Mouse (Mus musculus) hematopoietic stem cell, adult 5-6 weeks (primary cell): ENCODE results near the gene Rptor. TPM values are rescaled to one million over a fixed set of nuclear protein-coding genes. Genes with fewer than 3 reads are reported as not detected.

Experiments used
- ATAC-seq, 2 experiments: fragments of 125-278 bp in 1 of 2; replicated peaks in 1 of 2; 2 replicates each; pipeline ENCODE4 v1.8.0; 2016 to 2017; ENCODE audit warnings: inconsistent platforms in 2 of 2, mild to moderate bottlenecking in 2 of 2, moderate number of reproducible peaks in 2 of 2, low read depth in 1 of 2, moderate TSS enrichment in 1 of 2; ENCODE audit not compliant: low FRiP score in 2 of 2, poor library complexity in 2 of 2, severe bottlenecking in 2 of 2, insufficient read depth in 1 of 2, low TSS enrichment in 1 of 2
- total RNA-seq: library from RNA; stranded (forward); fragments of 172-1452, 232-1000 nt; gene quantifications from 2 replicates; pipeline ENCODE4 v1.2.3, GENCODE M21; 2017

Rptor gene
- total RNA-seq, 1 experiment from 2014 or later = 21.8 TPM

- ATAC-seq = peak; percentile 12 to 35; a peak in 2 of 4 replicates
Measured at GRCm38 (mm10) chr11:119933819-119934583, 331.3 kb downstream of the Rptor start.

- no peak for ATAC-seq
Measured at GRCm38 (mm10) chr11:119934773-119935172, 332.1 kb downstream of the Rptor start.

DNA sequence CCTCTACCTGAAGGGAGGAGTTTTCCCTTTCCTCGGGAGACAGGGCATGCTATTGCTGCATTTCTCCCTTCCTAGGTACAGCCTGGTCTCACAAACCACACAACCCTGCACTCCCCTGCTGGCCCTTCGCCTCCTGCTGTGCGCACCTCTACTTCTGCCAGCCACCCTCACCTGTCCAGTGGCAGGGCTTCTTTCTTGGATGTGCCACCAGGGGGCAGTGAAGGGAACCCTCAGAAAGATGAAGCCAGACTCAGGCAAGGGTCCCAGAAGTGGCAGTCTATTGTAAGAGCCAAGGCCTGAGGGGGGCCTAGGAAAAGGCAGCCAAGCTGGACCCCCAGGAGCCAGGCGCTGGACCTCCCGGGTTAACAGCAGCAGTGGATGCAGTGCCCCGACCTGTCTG is 332.8 kb downstream of the Rptor start:
- ATAC-seq = no peak

GRCm38 (mm10) chr11:119936456-119936855 is 333.8 kb downstream of the Rptor start:
- ATAC-seq = no peak

- ATAC-seq = no peak
Measured at GRCm38 (mm10) chr11:119937216-119937615, 334.5 kb downstream of the Rptor start.

GRCm38 (mm10) chr11:119937772-119938502 is 335.2 kb downstream of the Rptor start:
- no peak for ATAC-seq

GRCm38 (mm10) chr11:119939073-119939710 is 336.5 kb downstream of the Rptor start:
- ATAC-seq = no peak

DNA sequence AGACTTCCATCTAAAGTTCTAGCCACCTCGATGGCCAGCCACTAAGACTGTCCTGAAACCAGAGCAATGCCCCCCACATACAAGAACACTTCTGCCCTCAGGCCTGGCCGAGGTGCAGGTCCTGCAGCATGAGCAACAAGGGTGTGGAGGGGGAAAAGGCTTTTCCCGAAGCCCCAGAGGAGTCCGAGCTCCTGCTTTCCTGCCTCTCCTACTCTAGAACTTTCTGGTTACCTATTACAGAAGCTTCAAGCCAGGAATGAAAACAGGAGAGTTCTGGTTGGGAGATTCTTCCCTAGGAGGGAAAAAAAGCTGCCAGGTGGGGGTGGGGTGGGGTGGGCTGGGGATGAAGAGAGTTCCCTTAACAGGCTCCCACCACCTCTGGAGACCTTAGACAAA is 337.0 kb downstream of the Rptor start:
- no peak for ATAC-seq

DNA sequence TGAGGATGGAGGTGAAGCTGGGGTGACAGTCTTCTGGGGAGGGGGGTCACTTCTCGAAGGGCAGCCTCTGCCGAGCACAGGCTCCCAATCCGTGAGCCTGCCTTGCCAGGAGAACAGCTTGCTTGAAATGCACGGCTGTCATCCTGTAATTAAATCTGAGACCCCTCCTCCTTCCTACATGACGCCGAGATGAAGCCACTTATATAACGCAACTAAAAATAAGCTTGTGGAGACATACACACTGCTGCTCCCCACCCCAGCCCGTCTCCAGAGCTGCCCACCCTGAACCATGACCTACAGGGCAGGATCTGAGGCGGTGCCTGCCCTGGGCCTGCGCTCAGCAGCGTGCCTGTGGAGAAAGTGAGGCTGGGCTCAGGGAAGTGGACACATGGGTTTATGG is 337.4 kb downstream of the Rptor start:
- no peak for ATAC-seq

DNA sequence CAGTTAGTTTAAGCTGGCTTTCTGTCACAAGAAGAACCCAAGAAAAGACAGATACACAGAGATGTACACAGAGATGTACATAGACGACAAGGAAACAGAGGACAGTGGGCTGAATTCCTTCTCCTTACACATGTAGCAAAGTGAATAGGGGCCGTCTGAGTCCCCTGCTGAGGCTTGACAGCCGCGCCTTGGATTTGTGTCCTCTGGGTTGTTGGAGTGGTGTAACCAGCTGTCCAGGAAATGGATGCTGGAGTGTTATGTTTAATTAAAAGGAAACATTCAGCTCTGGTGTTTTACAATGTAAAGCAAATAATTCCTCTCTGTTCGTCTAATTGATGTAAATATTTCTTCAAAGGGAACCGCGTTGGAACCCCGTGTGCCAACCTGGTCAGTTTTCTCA is 339.1 kb downstream of the Rptor start:
- no peak for ATAC-seq

GRCm38 (mm10) chr11:119942201-119942726 is 339.6 kb downstream of the Rptor start:
- 0 out of 4 replicates have a peak, but pooled peaks of 1 of the 2 experiments have one; percentile 0 for ATAC-seq

GRCm38 (mm10) chr11:119942727-119943427 is 340.2 kb downstream of the Rptor start, which contains the start of gene Baiap2:
Gene Baiap2, plus strand, starts transcription at chr11:119942763.
- peak; percentile 88 to 90 for ATAC-seq

DNA sequence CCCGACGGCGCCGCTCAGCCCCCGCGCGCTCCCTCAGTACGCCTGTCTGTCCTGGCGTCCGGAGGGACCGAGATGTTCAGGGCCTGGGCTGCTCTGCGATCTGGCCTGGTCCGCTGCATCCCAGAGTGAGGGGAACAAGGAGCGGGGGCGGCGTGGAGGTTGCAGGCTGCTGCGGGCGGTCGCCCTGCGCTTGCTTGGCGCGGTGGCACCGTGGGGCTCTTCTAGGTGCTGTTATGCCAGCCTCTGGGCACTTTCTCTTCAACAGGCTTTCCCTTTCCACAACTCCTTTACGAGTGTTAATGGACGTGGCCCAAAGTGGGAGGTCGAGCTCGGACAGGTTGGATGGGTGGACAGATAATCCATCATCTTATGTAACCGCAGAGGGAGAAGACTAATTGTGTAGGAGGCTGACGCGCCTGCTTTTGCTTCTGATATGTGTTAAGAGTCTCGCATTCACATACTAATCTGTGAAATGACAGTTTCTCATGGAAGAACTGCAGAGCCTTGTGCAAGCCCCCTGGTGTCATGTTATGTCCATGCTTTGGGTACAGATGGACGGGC is 340.8 kb downstream of the Rptor start:
- ATAC-seq = 0 out of 4 replicates have a peak, but pooled peaks of 1 of the 2 experiments have one; percentile 4

- no peak for ATAC-seq
Measured at GRCm38 (mm10) chr11:119945343-119945742, 342.6 kb downstream of the Rptor start.

DNA sequence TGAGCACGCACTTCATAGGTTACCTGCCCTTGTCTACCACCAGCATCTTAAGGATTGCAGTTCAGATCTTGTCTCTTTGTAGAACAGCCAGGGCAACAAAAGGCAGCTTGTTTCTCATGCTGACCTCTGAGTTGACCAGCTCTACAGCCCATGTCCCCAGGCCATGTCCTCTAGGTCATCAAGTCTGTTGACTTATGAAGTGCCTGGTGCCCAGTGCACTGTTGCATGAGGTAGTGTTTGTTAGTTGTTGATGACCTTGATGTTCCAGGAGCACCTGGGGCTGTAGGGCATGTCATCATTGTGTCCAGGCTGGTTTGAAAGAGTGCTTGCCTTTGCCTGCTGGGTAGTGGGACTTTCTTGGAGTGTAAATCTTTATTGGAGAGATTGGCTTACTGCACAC is 344.7 kb downstream of the Rptor start:
- no peak for ATAC-seq

GRCm38 (mm10) chr11:119947897-119948296 is 345.2 kb downstream of the Rptor start:
- no peak for ATAC-seq

DNA sequence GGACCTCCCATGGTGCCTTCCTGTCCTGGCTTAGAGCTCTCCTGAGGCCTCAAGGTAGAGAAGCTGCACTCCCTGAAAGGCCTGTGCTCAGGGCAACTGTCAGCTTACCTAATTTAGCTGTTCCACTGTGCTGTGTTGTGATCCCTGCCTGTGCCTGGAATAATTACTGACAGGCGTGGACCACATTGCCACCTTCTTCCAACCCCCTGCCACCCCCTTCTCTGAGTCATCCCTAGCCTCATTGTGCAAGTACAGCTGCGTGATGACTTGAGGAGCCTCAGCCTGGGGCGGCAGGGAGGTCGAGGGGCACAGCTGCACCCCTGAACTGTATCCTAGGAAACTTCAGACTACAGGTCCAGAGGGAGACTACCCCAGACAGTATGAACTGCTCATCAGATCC is 345.6 kb downstream of the Rptor start:
- no peak for ATAC-seq
